Mouse (Mus musculus): Measurements from ENCODE around the gene Catsperg1.
A peak's percentile ranks its signal among the peaks of the same experiment; 100 is the strongest.
"Not testable (repeated sequence)": the region's sequence is repeated elsewhere in the genome, so short reads cannot be mapped to it uniquely, and the experiment has no call there.

Gene Catsperg1

DNA sequence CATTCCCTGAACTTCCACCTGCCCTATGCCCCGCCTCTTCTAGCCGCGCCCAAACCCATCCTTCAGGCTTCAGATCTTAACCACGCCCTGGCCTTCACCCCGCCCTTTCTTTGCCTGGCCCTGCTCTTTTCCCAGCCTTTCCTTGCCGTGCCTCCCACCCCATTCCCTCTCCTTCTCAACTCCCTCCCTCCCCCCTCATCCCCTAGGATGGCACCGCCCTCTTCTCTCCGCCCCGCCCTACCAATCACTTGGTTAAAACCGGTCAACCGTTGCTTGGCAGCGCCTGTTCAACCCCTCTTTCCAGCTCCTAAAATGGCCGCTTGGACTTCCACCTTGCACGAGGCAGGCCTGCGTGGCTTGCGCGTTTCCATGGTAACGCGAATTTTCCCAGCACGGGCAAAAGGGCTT, at the start of gene Catsperg1:
TSS of gene Catsperg1 (minus strand) at position 361 of the 408 bp plus-strand sequence.
- no peak for DNase-seq (ENCODE audit: low spot score)

DNA sequence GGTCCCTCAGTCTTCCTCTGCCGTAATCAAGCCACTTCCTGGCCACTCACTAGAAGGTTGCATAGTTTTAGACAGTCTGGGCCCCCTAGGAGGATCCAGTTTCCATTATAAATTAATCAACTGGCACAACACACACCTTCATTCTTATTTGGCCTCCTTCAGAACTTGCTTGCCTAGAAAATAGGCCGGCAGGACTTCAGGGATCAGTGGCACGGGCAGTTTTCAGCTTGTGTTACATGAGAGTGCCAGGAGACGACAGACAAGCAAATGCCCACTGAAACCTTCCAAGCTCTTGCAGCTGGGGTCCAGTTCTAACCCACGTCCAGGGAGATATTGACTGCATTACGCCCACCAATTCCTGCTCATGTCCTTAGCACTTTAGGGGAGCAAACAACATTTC, 48.3 kb upstream of the Catsperg1 start:
- DNase-seq (ENCODE audit: low spot score) = no peak

DNA sequence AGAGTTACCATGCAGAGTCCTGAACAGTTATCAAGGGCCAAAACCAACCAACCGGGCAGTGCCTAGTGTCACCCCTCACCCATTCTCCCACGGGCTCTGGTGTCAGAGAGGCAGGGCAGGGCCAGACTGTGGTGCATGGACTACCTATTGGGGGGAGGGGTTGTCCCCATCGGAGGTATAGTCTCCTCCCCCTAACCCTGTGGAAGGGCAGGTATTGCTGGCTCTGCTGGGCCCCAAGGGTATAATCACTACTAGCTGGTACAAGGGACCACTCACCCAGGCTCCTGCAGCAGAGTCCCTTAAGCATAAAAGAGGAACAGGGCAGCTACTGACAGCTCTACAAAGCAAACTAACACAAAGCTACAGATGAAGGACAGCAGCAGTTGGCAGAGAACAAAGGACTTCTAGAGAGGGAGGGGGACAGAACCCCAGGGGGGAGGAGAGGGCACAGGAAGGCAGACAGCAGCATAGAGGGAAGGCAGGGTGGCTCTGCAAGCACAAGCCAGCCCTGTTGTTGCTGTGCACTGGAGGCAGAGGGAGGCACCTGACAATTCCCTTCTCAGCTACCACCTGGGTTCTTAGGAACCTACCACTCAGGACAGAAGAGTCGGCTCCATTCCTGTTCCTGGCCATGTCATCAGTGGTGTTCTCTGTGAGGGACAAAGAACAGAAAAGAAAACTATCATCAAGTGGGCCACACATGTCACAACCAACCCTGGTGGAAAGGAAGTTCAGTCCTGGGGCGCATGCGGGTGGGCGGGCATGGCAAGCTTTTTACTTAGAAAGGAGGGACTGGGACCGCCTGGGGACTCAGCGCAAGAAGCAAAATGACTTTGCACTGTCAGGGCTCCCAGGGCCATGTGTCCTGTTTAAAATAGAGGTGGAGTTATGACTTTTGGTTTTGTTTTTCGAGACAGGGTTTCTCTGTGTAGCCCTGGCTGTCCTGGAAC, 46.2 kb upstream of the Catsperg1 start:
- DNase-seq (ENCODE audit: low spot score) = no peak

DNA sequence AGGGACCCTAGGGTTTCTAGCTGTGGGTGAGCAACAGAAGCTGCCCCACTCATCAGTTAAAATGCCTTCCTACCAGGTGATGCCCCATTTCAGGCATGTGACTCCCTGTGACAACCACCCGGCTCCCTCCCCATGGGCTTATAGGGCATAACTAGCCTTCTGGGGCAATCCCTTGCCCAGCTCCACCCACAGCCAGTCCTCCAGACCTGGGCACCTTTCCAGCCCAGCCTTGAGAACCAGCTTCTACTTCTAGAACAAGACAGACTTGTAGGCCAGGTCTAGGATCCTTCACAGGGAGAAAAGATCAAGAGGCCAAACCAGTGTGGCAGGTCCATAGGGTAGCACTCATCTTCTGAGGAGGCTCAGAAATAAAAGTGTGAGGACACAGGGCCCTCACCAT, 43.5 kb upstream of the Catsperg1 start:
- DNase-seq (ENCODE audit: low spot score) = peak; percentile 54

DNA sequence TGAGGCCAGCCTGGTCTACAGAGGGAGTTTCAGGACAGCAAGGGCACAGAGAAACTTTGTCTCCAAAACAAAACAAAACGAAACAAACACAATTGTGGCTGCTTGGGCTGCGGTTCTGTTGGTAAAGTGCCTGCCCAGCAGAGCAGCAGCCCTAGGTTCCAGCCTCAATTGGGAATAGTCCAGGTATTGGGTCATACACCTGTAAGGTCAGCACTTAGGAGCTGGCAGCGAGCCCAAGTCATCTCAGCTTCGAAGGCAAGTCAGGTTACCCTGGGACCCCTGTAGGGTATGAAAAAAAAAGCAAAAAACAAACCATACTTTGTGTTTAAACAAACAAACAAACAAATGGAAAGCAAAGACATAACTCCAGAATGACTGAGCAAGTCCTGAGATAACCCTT, 42.0 kb upstream of the Catsperg1 start:
- no peak for DNase-seq (ENCODE audit: low spot score)

DNA sequence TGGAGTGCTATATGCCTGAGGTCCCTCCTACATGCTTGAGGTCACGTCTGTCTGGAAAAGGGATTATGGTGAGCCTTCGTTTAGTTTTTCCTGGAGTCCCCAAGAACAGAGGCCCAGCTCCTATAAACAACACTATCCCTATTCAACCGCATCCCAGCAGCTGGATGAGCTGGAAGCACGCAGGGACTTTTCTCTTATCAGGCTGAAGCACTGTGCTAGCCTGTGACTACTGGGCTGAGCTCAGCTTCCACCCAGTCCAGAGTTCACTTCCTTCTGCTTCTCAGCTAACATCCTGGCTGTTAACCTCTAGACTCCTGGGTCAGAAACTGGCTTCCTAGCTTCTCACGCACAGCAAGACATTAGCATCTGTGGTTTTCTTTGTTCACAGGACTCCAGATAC, 40.0 kb upstream of the Catsperg1 start:
- no peak for DNase-seq (ENCODE audit: low spot score)

DNA sequence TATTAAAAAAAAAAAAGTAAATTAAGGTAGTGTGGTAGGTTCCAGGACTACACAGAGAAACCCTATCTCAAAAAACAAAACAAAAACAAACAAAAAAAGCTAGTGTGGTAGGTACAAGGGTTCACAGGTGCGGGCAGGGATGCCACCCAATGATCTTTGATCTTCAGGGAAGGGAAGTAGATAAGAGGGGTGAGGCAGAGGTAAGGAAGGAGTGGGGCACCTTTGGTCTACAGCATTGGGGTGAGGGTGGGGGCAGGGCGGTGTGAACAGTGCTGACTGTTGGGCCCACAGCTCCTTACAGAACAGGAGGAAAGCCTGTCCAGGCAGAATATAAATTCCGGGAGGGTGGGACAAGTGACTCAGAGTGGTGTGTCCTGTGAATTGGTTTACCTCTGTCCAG, 37.3 kb upstream of the Catsperg1 start:
- no peak for DNase-seq (ENCODE audit: low spot score)

DNA sequence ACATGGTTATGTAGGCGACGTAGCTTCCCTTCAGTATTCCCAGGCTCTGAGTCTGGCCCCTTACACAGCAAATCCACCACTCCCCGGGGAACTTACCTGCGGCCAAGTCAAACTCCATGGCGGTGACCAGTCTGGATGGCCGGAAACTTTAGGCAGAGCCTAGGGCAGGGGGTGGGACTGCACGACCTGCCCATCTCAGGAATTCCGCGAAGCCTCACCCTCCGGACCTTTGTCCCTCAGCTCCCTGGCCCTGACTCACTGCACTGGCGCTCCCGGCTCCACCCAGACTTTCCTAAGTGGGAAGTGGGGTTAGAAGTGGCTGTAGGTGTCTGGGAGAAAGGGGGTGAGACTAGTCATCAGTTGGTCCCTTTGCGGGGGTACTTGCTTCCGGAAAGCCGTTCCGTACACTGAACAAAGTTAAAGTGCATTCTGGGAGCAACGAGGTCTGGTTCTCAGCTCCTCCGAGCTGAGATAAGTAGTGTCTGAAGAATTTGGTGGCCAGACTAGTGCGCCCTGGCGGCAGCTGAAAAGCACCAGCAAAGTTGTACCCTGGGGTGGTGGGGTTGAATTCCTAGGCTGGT, 34.5 kb upstream of the Catsperg1 start, which contains the start of gene 2200002D01Rik:
TSS of gene 2200002D01Rik (minus strand) at position 206 of the 581 bp plus-strand sequence.
- DNase-seq (ENCODE audit: low spot score) = peak; percentile 52

DNA sequence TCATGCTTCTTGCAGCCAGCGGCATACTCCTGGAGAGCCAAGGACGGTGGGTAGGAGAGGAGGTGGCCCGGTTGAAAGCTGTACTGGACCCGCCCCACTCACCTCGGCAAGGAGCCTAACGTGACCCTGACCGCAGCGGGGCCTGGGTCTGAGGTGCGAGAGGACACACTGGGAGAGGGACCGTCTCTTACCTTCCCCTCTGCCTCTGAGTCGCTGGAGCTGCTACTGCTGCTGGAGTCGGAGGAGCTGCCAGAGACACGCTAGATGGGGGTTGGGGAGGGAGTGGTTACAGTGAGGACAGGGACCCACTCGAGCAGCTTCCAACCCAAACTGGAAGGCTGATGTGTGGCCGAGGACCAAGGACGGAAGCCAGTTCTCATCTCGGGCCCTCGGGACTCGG, 33.9 kb upstream of the Catsperg1 start:
- DNase-seq (ENCODE audit: low spot score) = no peak

DNA sequence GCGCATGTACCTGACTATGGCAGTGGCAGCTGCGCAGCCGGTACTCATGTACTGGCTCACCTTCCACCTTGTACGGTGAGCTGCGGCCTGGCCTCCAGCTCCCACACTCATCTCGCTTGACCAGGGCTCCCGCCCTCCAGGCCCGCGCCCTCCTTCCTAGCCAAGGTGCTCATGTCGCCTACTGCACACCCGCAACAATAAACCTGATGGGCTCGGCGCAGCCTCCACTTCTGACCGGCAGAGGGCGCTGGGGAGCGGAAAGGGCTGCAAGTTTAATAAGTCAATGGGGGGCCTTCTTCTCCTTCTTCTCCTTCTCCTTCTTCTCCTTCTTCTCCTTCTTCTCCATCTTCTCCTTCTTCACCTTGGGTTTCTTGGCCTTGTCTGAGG, 33.5 kb upstream of the Catsperg1 start:
- peak; percentile 93 for DNase-seq (ENCODE audit: low spot score)

DNA sequence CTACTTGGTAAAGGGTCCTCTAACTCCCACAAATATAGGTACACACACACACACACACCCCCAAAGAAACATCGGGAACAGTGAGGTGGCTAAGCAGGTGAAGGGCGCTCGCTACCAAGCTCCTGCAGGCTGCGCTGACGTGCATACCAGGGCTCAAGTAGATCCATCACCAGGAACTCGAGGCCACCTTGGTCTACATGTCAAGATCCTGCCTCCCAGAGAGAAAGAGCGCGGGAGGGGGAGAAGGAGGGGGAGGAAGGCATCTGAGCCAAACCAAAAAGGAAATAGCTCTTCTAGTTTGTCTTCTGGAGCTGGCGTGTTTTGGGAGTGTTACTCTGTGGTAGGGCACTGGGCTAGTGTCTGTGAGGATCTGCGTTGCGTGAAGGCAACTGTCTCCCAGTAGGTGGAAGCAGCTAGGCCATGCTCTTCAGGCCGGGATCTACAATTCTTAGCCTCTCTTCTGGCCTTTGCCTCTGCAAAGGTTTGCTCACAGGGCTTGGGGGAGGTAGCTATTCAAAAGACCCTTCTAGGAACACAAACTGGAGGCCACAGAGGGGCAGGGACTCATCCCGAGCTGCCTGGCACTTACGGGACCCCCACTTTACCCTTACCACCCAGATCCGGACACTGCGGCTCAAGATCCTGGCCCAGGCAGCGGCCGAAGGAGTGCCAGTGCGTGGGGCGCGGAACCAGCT, 32.9 kb upstream of the Catsperg1 start:
- no peak for DNase-seq (ENCODE audit: low spot score)

DNA sequence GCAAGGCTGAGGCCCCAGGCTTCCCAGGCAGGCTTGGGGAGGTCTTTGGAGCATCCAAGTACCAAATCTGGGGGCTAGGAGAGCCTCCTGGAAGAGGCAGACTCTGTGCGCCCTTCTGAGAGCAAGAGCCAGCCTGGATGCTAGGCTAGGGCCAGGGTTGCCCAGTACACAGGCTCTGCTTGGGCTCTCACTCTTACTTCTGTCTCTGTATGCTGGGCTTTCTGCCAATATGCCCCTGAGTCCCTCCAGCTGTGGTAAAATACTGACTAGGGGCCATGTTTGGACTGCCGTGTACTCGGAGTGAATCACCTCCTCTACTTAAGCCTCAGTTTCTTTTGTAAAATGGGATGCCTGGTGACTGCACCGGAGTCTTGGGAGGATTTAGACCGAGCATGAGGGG, 32.2 kb upstream of the Catsperg1 start:
- no peak for DNase-seq (ENCODE audit: low spot score)

DNA sequence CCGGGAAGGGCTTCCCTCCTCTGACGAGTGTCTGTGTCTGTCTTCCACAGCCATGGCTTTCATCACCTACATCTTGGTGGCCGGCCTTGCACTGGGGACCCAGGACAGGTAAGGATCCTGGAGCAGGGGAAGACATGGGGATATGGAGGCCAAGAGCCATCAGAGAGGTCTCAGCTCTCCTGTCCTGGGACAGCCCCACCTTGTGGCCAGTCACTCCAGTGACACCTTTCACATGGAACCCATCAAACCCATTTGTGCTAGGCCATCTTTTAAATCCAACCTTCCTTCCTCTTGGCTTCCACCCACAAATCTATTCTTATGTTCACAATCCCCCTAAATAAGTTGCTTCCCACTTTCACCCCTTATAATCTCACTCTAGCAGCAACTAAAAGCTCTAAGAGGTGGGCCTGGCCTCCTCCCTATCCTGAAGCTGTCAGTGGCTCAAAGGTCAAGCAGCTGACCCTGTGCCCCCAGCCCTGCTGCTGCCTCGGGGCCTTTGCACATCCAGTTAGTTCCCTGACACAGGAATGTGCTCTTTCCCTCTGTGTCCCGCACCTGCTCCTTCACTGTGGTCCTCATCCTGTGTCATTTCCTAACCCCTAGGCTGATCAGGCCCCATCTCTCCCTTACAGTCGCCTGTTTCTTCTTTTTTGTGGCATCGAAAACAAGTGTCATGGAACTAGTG, 31.0 kb upstream of the Catsperg1 start:
- DNase-seq (ENCODE audit: low spot score) = no peak

DNA sequence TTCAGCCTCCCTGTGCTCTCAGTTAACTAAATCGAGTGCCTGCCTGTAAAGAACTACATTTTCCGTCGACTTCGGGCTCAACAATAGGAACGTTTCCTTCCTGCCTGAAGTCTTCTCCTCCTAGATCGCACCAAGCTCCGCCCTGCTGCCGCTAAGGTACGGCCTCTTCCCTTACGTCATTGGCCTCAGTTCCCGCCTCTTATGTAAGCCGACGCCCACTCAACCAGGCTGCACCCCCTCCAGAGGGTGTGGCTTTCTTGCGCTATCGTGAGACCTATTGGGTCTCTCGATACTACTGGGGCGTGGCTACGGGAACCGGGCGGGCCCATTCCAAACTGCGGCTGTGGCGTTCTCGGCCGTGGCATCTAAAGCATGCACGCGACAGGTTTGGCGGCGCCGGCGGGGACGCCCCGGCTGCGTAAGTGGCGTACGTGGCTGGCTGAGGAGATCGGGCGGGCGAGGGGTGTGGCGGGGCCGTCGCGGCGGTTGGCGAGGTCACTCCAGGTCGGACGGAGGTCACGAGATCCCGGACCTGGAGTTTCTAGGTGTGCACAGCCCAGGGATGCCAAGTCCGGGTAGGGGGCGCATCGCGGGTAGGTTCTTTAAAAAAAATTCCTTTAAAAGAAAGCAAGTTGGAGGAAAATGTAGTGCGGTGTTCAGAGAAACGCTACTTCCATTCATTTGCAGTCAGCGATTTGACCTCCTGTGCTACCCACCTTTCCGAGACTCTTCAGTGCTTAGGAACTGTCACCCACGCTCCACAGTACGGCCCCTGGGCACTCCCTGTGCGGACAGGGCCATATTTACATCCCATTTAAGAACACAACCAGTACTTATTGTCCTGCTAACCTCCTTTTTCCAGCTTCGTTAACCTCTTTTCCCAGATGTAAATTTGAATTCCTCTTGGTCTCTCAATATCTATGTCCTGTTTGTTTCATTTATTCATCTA, 24.5 kb upstream of the Catsperg1 start, which contains the start of gene Yif1b:
TSS of gene Yif1b (plus strand) at position 311 of the 949 bp plus-strand sequence.
- peak; percentile 93 for DNase-seq (ENCODE audit: low spot score)

DNA sequence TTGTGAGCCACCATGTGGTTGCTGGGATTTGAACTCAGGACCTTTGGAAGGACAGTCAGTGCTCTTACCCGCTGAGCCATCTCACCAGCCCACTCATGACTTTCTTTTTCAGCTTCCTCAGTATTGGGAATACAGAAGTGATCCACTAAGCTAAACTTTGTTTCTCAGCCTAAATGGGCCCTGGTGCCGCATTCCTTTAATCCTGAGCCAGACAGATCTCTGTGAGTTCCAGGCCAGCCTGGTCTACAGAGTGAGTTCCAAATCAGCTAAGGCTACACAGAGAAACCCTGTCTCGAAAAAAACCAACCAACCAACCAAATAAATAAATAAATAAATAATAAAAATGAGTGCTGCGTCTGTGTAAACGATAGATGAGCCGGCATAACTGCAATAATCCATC, 23.8 kb upstream of the Catsperg1 start:
- DNase-seq (ENCODE audit: low spot score) = not testable (repeated sequence)

DNA sequence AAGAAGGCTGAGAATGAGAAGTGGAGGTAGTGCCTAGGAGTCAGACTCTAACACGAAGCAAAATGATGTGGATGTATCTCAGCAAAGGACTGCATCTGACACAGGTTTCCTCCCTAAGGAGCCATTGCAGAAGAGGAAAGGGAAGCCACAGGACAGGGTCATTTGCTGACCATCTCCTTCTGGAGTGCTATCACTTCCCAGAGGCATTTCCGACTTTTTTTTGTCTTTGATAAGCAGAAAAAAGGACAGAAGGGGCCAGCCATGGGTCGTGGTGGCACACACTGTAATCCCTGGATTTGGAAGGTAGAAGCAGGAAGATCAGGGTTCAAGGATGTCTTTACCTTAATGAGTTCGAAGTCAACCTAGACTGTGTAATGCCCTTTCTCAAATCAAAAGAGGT, 22.8 kb upstream of the Catsperg1 start:
- DNase-seq (ENCODE audit: low spot score) = no peak

DNA sequence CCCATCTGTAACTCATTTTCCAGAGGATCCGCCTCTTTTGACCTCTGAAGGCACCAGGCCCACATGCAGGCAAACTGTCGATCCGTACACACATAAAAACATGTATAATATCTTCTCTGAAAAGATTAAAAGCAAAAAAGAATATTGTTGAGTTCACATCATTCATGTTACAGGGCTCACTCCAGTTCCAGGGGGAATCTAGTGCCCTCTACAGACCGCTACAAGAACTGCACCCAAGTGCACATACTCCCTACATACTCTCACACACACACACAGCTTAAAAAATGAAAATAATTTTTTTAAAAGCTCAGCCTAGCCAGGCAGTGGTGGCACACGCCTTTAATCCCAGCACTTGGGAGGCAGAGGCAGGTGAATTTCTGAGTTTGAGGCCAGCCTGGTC, 20.8 kb upstream of the Catsperg1 start:
- DNase-seq (ENCODE audit: low spot score) = no peak

DNA sequence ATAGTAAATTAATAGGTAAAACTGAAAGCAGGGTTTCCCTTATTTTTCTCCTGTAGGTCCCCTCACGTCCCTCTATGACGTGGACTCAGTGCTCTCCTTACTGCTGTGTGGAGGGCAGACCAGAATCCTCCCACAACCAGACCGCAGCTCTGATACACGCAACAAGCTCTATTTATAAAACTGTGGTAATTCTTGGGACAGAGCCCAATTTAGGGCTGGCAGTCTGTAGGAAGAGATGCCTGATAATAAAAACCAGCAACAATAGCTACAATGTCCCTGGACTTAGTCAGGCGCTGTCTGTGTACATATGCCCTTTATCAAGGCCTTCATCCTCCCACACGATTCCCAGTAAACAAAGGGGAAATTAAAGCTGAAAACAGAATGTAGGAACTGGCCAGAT, 19.9 kb upstream of the Catsperg1 start:
- no peak for DNase-seq (ENCODE audit: low spot score)

DNA sequence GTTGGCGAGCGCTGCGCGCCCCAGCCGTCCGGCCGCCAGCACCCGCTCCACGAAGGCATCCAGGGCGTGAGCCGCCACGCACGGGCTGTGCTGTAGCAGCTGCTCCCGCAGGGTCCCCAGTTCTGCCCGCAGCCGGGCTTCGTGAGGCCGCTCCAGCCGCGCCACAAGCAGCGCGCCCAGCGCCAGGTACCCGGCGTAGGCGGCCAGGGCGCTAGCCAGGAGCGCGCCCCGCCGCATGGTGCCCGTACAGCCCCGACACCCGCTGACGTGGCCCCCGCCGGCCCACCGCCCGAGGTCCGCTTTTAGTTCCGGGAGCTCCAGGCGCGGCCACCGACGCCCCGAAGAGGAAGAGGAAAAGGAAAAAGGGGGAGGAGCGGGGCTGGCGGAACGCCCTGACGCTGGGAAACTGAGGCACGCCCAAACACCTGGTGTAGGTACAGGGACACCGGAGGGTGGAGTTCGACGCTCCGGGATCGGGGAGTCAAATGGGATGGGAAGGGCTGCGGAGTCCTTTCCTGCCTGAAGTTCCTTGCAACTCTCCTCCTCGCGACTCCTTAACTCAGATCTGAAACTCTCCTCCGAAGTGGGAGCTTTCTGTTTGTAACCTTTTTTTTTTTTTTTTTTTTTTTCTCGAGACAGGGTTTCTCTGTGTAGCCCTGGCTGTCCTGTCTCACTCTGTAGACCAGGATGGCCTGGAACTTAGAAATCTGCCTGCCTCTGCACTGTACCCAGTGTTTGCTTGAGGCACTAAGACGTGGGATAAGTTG, 18.6 kb upstream of the Catsperg1 start, which contains the start of gene Kcnk6:
TSS of gene Kcnk6 (minus strand) at position 269 of the 767 bp plus-strand sequence.
- DNase-seq (ENCODE audit: low spot score) = peak; percentile 37

DNA sequence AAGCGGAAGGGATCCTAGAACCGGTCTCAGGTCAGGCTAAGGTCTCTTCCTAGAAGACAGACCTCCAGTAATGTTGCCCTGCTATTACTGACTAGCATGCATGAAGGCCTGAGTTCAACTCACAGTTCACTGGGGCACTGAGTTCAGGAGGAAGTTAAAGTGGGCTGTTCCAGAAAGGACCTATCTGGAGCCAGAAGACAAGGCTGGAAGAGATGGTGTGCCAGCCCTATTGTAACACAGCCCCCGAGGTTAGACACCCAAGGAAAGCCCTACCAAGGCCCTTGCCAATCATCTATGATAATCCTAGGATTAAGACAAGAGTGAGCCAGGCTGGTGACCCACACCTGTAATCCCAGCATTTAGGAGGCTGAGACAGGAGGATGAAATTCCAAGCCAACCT, 17.7 kb upstream of the Catsperg1 start:
- no peak for DNase-seq (ENCODE audit: low spot score)
